Mouse (Mus musculus) liver, embryonic 18 days (tissue): ENCODE measurements around the gene Usp7. TPM values are rescaled to one million over a fixed set of nuclear protein-coding genes. Genes with fewer than 3 reads are reported as not detected.

Source experiments
- polyA plus RNA-seq: library from polyadenylated mRNA; depleted of rRNA; stranded (reverse); fragments of >200 nt; gene quantifications from 2 replicates; pipeline ENCODE4 v1.2.3, GENCODE M21; 2012; rRNA removed

The Usp7 gene
- 33.4 and 39.4 TPM in 2 replicates for polyA plus RNA-seq

GRCm38 (mm10) chr16:8791949-8792557 is at the start of gene Usp7:
TSS of gene Usp7 (minus strand) at chr16:8792308.

GRCm38 (mm10) chr16:8829564-8830359 is 37.7 kb upstream of the Usp7 start, which contains the start of gene 1810013L24Rik:
TSS of gene 1810013L24Rik (plus strand) at chr16:8830100.

DNA sequence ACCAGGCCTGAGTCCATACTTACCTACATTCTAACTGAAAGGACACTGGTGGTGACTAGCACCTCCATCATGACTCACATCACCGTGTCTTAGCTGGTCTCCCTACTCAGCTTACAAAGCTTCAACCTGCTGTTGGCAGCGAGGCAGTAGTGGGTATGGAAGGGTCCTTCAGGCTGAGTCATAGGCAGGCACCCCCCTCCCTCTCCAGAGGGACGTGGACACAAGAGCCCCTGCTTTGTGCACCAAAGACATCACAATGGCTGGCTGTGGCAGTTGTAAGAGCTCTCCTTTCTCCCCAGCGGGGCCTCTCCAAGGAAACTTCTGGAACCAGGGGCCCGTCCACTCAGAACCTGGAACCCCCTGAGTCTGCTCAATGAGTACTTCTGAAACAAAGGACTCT is 111.6 kb downstream of the Usp7 start, which contains the start of gene Gm5767:
TSS of gene Gm5767 (plus strand) at position 301 of the 400 bp plus-strand sequence.

GRCm38 (mm10) chr16:8671551-8672349 is 120.4 kb downstream of the Usp7 start, which contains the start of gene Carhsp1:
TSS of gene Carhsp1 (minus strand) at chr16:8672155.

Other genes starting within 250 kb of the Usp7 start
- gene Pmm2, start 154.6 kb downstream of the Usp7 start, polyA plus RNA-seq, result 24.3 and 25.6 TPM in 2 replicates
- 6.1 and 6.8 TPM in 2 replicates for gene Tmem186, start 154.6 kb downstream of the Usp7 start, polyA plus RNA-seq
- gene Carhsp1, start 120.2 kb downstream of the Usp7 start, polyA plus RNA-seq, result 43.1 and 44.7 TPM in 2 replicates
- 0.17 and 0.22 TPM in 2 replicates for gene Gm5767, start 111.5 kb downstream of the Usp7 start, polyA plus RNA-seq
- 11.8 and 12.5 TPM in 2 replicates for gene 1810013L24Rik, start 37.8 kb upstream of the Usp7 start, polyA plus RNA-seq